Mouse (Mus musculus): ENCODE results near the gene Atg101.

Gene Atg101

DNA sequence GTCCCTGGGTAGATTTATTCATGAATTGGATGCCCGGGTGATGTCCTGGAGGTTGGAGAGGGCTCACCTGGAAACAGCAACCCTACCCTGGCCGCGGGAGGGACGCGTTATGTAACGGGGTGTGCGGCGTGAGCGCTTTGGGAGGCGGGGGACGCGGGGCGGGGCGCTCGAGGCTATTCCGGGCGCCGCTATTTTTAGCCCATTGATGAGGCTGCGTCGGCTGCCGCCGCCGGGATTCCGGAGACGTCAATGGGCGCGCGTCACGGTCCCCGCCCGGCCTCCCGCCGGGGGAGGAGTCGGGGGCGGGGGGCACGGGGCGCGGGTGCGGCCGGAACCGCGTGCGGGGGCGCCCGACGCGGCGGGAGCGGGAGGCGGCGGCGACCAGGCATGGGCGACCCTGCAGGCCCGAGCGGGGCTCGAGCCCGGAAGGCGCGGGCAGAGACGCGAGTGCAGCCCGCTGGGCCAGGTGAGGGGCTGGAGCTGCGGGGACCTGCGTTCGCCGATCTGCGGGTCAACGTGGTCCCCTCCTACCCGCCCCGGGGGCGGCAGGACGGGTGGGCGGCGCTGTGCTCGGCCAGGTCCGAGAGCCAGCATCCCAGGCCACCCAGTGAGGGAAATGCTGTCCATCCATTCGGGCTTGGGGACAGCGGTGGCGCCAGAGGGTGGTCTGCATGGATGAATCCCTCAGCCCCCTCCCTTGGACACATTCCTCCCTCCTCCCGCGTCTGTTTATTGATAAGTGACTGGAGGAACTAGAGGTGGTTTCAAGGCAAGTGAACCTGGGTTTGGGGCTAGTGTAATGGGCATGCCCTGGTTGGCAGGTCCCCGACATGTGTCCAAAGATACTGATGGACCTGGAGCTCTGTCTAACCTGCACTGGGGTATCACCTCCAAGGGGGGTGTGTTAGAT is 29.9 kb upstream of the Atg101 start, which contains the start of gene Nr4a1:
TSS of gene Nr4a1 (plus strand) at position 384 of the 910 bp plus-strand sequence.
- no peak for DNase-seq (ENCODE audit: low read depth, low spot score)

DNA sequence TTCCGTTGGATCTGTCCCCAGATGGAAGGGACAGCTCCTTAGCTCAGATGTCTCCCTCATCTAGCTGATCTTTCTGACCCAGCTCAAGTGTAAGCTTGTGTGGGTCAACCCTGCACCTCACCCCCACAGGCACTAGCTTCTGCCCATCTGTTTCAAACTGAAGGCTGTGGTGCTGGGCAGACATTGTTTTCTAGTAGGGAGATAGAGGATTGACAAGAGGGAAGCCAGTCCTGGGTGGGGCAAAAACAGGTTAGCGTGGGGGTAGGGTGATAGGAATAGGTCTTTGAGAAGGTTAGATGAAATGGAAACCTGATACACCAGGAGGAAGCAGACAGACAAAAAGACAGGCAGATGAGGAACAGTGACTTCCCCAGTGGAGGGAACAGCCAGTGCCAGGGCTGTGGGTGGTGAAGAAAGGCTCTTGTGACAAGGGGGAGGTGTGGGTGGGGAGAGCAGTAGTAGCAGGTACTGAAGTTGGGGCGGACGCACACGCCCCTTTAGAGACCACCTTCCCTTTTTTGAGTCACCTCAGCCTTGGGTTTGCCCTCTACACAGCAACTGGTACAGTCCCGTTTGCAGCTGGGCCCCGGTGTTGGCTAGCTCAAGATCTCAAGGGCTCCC is 28.1 kb upstream of the Atg101 start:
- DNase-seq (ENCODE audit: low read depth, low spot score): no peak

- DNase-seq (ENCODE audit: low read depth, low spot score): no peak
Measured at GRCm38 (mm10) chr15:101256463-101257206, 27.4 kb upstream of the Atg101 start.

GRCm38 (mm10) chr15:101258420-101258819 is 25.7 kb upstream of the Atg101 start:
- no peak for DNase-seq (ENCODE audit: low read depth, low spot score)

DNA sequence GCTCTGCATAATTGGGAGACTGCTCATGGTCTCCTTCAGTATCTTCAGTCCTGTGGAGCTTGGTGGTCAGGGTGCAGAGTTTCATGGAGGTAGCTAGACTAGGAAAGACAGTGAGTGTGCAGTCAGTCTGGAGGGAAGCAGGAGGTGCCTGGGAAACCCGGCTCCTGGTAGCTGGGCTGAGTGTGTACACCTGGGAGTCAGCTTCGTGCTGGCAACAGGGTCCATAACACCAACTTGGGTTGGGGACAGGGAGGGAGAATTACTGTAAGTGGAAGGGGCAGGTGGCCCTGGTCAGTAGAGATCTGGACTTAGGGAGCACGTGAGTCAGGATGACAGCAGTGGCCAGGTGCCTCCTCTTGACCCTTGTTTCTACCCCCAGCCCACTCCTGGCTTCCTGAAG is 24.1 kb upstream of the Atg101 start:
- DNase-seq (ENCODE audit: low read depth, low spot score): no peak

GRCm38 (mm10) chr15:101260387-101260786 is 23.7 kb upstream of the Atg101 start:
- no peak for DNase-seq (ENCODE audit: low read depth, low spot score)

- no peak for DNase-seq (ENCODE audit: low read depth, low spot score)
Measured at GRCm38 (mm10) chr15:101260874-101261622, 23.0 kb upstream of the Atg101 start.

DNA sequence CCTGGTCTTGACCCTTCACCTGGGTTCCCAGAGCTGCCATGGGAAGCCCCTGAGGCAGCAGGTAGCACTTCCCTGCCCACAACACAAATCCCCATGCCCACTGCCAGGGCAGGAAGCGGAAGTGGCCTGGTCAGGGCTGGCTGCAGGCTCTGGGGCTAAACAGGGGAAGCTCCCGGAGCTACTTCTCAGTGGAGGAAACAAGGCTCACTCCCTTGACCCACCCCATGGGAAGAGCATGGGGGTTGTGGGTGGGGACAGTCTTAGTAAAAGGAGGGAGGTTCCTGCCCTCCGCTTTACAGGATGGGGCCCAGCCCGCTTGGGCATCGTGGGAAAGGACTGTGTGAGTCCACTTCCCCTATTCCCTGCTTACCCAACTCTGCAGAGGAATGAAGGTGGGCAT is 21.6 kb upstream of the Atg101 start:
- DNase-seq (ENCODE audit: low read depth, low spot score): no peak

- DNase-seq (ENCODE audit: low read depth, low spot score): peak; percentile 68
Measured at GRCm38 (mm10) chr15:101266132-101266963, 17.7 kb upstream of the Atg101 start.

GRCm38 (mm10) chr15:101267053-101268032 is 16.7 kb upstream of the Atg101 start:
- no peak for DNase-seq (ENCODE audit: low read depth, low spot score)

GRCm38 (mm10) chr15:101270101-101270820 is 13.8 kb upstream of the Atg101 start:
- DNase-seq (ENCODE audit: low read depth, low spot score): no peak

- no peak for DNase-seq (ENCODE audit: low read depth, low spot score)
Measured at GRCm38 (mm10) chr15:101271107-101271506, 13.0 kb upstream of the Atg101 start.

DNA sequence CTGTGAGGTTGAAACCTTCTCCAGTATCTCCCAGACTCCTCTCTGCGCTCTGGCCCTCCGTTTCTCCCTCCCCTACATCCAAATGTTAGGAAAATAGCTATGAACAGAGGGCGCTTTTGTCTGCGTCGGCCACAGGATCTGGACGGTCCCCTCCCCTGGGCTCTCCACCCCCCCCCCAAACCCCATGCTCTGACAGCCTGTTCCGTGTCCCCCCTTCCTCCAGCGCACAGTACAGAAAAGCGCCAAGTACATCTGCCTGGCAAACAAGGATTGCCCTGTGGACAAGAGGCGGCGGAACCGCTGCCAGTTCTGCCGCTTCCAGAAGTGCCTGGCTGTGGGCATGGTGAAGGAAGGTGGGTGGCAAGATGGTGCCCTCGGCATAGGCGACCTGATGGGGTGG is 12.6 kb upstream of the Atg101 start:
- DNase-seq (ENCODE audit: low read depth, low spot score): no peak

DNA sequence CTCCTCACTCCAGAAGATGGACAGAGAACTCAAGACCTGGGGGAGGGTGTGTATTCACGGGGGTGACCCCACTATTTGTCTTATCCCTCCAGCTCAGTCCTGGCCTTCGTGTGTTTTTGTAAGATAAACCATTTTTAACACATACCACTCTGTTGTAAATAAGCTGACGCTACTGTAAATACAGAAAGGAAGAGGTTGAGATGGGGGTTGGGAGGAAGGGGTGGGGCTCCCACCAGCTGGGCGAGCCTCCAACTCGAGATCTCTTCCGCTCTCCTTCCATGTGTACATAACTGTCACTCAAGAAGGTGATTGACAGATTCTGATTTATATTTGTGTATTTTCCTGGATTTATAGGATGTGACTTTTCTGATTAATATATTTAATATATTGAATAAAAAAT is 9.7 kb upstream of the Atg101 start:
- DNase-seq (ENCODE audit: low read depth, low spot score): no peak

DNA sequence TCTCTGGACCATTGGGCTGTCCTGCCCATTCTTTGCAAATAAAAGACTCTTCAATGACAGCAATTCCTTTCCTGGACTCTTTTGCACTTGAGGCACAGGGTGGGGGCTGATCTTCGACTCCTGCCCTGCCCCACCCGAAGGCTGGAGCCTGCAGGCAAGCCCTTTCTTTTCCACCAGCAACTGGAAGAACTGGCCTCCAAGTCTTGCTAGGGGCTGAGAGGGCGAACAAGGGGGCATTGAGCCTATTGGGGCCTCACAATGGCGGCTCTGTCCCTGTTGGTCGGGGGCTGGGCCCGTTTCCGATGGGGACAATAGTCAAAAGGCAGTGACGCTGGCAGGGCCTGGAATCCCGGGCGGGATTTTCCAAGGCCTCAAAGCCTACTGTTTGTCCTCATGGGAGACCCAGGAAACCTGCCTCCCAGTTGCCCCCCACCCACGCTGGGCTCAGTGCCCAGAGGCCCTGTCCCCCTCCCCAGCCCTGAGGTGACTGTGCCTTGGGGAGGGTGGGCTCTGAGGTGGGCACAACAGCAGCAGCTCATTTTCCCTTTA is 6.6 kb upstream of the Atg101 start:
- no peak for DNase-seq (ENCODE audit: low read depth, low spot score)

- no peak for DNase-seq (ENCODE audit: low read depth, low spot score)
Measured at GRCm38 (mm10) chr15:101278589-101278988, 5.5 kb upstream of the Atg101 start.

GRCm38 (mm10) chr15:101279430-101279999 is 4.6 kb upstream of the Atg101 start:
- DNase-seq (ENCODE audit: low read depth, low spot score): no peak

- DNase-seq (ENCODE audit: low read depth, low spot score): no peak
Measured at GRCm38 (mm10) chr15:101282471-101282870, 1.6 kb upstream of the Atg101 start.

All from embryo, embryonic 11.5 days (tissue).